Mouse (Mus musculus): ENCODE data around the gene Dnase1l3.

DNA sequence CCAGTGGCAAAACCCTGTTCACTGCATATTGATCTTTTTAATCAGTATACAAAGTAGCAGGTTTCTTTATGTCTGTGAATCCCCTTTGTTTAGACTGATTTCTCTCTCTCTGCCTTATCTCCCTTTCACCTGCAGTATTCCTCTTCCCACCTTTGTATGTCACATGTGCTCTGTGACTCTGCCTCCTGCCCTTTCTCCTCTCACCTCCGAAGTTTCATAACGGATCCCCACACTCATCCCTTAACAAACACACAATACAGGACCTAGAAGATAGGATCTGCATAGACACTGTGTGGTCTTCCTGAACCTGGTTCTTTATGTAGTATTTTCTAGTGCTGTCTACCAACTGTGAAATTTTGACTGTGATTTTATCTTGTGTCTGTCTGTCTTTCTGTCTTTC is 16.9 kb upstream of the Dnase1l3 start:
- TF ChIP-seq CTCF (IDR thresholded peaks at IDR 0.05; ENCODE audit: low read depth): no peak
- TF ChIP-seq EP300 (IDR thresholded peaks at IDR 0.05; ENCODE audit: low read depth): no peak
